Mouse (Mus musculus): ENCODE results near the gene Rpgrip1l. TPM values are rescaled to one million over a fixed set of nuclear protein-coding genes. Genes with fewer than 3 reads are reported as not detected.

Gene Rpgrip1l
- 0.02 and 0.03 TPM in 2 replicates for polyA plus RNA-seq (2012)

- Histone ChIP-seq H3K36me3 (ENCODE audit: control insufficient read depth) (no peaks in the 10 kb centered on the region), H3K4me1 (ENCODE audit: control insufficient read depth) (peaks cover 41% of the 10 kb centered on the region), H3K4me3 (replicated peaks) (peak within 1 kb of the TSS; percentile 69), H3K27me3 (ENCODE audit: control insufficient read depth) (no peaks in the 10 kb centered on the region), H3K9me3 (ENCODE audit: control insufficient read depth, low read length) (no peaks in the 10 kb centered on the region)
- TF ChIP-seq TAL1 (IDR thresholded peaks at IDR 0.05; ENCODE audit: low read length) (no peak), GATA1 (IDR thresholded peaks at IDR 0.05; ENCODE audit: low read length) (peak; percentile 8; the same call in 1 of the 2 replicates)
These were observed at the start of gene Rpgrip1l, which contains the start of gene Fto for GRCm38 (mm10) chr8:91312835-91313832. TSS of gene Rpgrip1l (minus strand) at chr8:91313262. TSS of gene Fto (plus strand) at chr8:91313525.

GRCm38 (mm10) chr8:91360644-91361357 is 47.7 kb upstream of the Rpgrip1l start:
- no peaks in the 10 kb centered on the region for H3K9me3 ChIP-seq (ENCODE audit: control insufficient read depth, low read length)
- no peak overlapping the region for H3K4me3 ChIP-seq (replicated peaks)
- H3K27me3 ChIP-seq (ENCODE audit: control insufficient read depth), result no peaks in the 10 kb centered on the region
- no peaks in the 10 kb centered on the region for H3K36me3 ChIP-seq (ENCODE audit: control insufficient read depth)
- no peaks in the 10 kb centered on the region; the same call in 1 of the 2 replicates for H3K4me1 ChIP-seq (ENCODE audit: control insufficient read depth)
- no peak for TF ChIP-seq TAL1 (IDR thresholded peaks at IDR 0.05; ENCODE audit: low read length)
- no peak for TF ChIP-seq GATA1 (IDR thresholded peaks at IDR 0.05; ENCODE audit: low read length)

- no peaks in the 10 kb centered on the region; the same call in 1 of the 2 replicates for H3K4me1 ChIP-seq (ENCODE audit: control insufficient read depth)
- TF ChIP-seq GATA1 (IDR thresholded peaks at IDR 0.05; ENCODE audit: low read length), result no peak
- TF ChIP-seq TAL1 (IDR thresholded peaks at IDR 0.05; ENCODE audit: low read length), result no peak
- H3K27me3 ChIP-seq (ENCODE audit: control insufficient read depth), result no peaks in the 10 kb centered on the region
These were observed 46.4 kb upstream of the Rpgrip1l start for GRCm38 (mm10) chr8:91359511-91359910.

GRCm38 (mm10) chr8:91358016-91358415 is 45.0 kb upstream of the Rpgrip1l start:
- no peak for TF ChIP-seq TAL1 (IDR thresholded peaks at IDR 0.05; ENCODE audit: low read length)
- no peak overlapping the region for H3K4me3 ChIP-seq (replicated peaks)
- peaks cover 6% of the 10 kb centered on the region for H3K4me1 ChIP-seq (ENCODE audit: control insufficient read depth)
- H3K36me3 ChIP-seq (ENCODE audit: control insufficient read depth), result no peaks in the 10 kb centered on the region; the same call in 1 of the 2 replicates
- H3K9me3 ChIP-seq (ENCODE audit: control insufficient read depth, low read length), result no peaks in the 10 kb centered on the region
- H3K27me3 ChIP-seq (ENCODE audit: control insufficient read depth), result no peaks in the 10 kb centered on the region

More at GRCm38 (mm10) chr8:91359511-91359910, 46.4 kb upstream of the Rpgrip1l start:
- Histone ChIP-seq H3K36me3 (ENCODE audit: control insufficient read depth) (no peaks in the 10 kb centered on the region; the same call in 1 of the 2 replicates), H3K4me3 (replicated peaks) (no peak overlapping the region), H3K9me3 (ENCODE audit: control insufficient read depth, low read length) (no peaks in the 10 kb centered on the region)

- Histone ChIP-seq H3K9me3 (ENCODE audit: control insufficient read depth, low read length) (no peaks in the 10 kb centered on the region), H3K27me3 (ENCODE audit: control insufficient read depth) (no peaks in the 10 kb centered on the region), H3K36me3 (ENCODE audit: control insufficient read depth) (no peaks in the 10 kb centered on the region; the same call in 1 of the 2 replicates), H3K4me3 (replicated peaks) (no peak overlapping the region), H3K4me1 (ENCODE audit: control insufficient read depth) (peaks cover 10% of the 10 kb centered on the region)
- TF ChIP-seq TAL1 (IDR thresholded peaks at IDR 0.05; ENCODE audit: low read length) (no peak), GATA1 (IDR thresholded peaks at IDR 0.05; ENCODE audit: low read length) (no peak)
These were observed 44.5 kb upstream of the Rpgrip1l start for GRCm38 (mm10) chr8:91357493-91358014.

- H3K27me3 ChIP-seq (ENCODE audit: control insufficient read depth), result no peaks in the 10 kb centered on the region
- TF ChIP-seq GATA1 (IDR thresholded peaks at IDR 0.05; ENCODE audit: low read length) (no peak), TAL1 (IDR thresholded peaks at IDR 0.05; ENCODE audit: low read length) (no peak)
- H3K9me3 ChIP-seq (ENCODE audit: control insufficient read depth, low read length), result no peaks in the 10 kb centered on the region
- H3K4me1 ChIP-seq (ENCODE audit: control insufficient read depth), result peaks cover 16% of the 10 kb centered on the region
- no peaks in the 10 kb centered on the region; the same call in 1 of the 2 replicates for H3K36me3 ChIP-seq (ENCODE audit: control insufficient read depth)
- H3K4me3 ChIP-seq (replicated peaks), result no peak overlapping the region
These were observed 43.1 kb upstream of the Rpgrip1l start for GRCm38 (mm10) chr8:91355956-91356699.

- Histone ChIP-seq H3K4me1 (ENCODE audit: control insufficient read depth) (peaks cover 19% of the 10 kb centered on the region), H3K4me3 (replicated peaks) (no peak overlapping the region), H3K36me3 (ENCODE audit: control insufficient read depth) (no peaks in the 10 kb centered on the region; the same call in 1 of the 2 replicates), H3K27me3 (ENCODE audit: control insufficient read depth) (no peaks in the 10 kb centered on the region), H3K9me3 (ENCODE audit: control insufficient read depth, low read length) (no peaks in the 10 kb centered on the region)
- no peak for TF ChIP-seq TAL1 (IDR thresholded peaks at IDR 0.05; ENCODE audit: low read length)
- no peak for TF ChIP-seq GATA1 (IDR thresholded peaks at IDR 0.05; ENCODE audit: low read length)
These were observed 42.3 kb upstream of the Rpgrip1l start for GRCm38 (mm10) chr8:91355301-91355905.

- H3K9me3 ChIP-seq (ENCODE audit: control insufficient read depth, low read length), result no peaks in the 10 kb centered on the region
- no peak overlapping the region for H3K4me3 ChIP-seq (replicated peaks)
- no peaks in the 10 kb centered on the region for H3K27me3 ChIP-seq (ENCODE audit: control insufficient read depth)
- TF ChIP-seq GATA1 (IDR thresholded peaks at IDR 0.05; ENCODE audit: low read length) (no peak), TAL1 (IDR thresholded peaks at IDR 0.05; ENCODE audit: low read length) (no peak)
- H3K4me1 ChIP-seq (ENCODE audit: control insufficient read depth), result peaks cover 19% of the 10 kb centered on the region
- no peaks in the 10 kb centered on the region; the same call in 1 of the 2 replicates for H3K36me3 ChIP-seq (ENCODE audit: control insufficient read depth)
These were observed 40.8 kb upstream of the Rpgrip1l start for GRCm38 (mm10) chr8:91353907-91354306.
